Mouse (Mus musculus) liver, postnatal 0 days (tissue): ENCODE measurements around the gene Mboat2.

ENCODE experiments used
- CTCF ChIP-seq: sonication (generic); IDR thresholded peaks from 2 replicates; pipeline ENCODE4 v1.5.1; 2016; ENCODE audit warnings: antibody characterized with exemption, low read depth
- EP300 ChIP-seq: IDR thresholded peaks from 2 replicates; pipeline ENCODE4 v1.6.1; 2016; ENCODE audit warnings: antibody characterized with exemption, low read depth, mild to moderate bottlenecking

DNA sequence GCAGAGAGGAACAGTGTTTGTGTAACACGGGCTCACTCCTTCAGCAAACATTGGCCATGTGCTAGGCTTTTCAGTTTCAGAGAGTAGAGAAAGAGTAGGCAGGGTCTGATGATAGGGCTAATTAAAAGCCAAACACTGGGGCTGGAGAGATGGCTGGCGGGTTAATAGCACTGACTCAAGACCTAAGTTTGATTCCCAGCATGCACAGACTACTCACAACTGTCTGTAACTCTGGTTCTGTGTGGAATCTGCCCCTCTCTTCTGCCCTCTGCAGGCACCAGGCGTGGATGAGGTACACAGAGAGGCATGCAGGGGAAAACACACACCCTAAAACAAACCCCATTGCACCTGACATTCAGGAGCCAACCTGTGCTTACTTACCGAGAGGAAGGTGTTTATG is 14.7 kb downstream of the Mboat2 start:
- peak; percentile 53 for TF ChIP-seq CTCF
- no peak for TF ChIP-seq EP300
